Mouse (Mus musculus) midbrain, embryonic 14.5 days (tissue): ENCODE measurements around the gene Olfr1338. TPM values are rescaled to one million over a fixed set of nuclear protein-coding genes. Genes with fewer than 3 reads are reported as not detected.

Experiments
- ATAC-seq: fragments of 200-750 bp; cut with Nextera tagmentation; 2 replicates; pipeline ENCODE4 v1.8.0; 2017; ENCODE audit warnings: moderate number of reproducible peaks, moderate library complexity; ENCODE audit not compliant: low FRiP score, low TSS enrichment
- DNase-seq: peaks from one replicate; pipeline ENCODE4 v3.0.0-alpha.2; 2015
- H3K27ac ChIP-seq: fragments of 300-500 bp; sonication (generic); replicated peaks from 2 replicates; pipeline ENCODE4 v1.5.1; 2014; ENCODE audit warnings: mild to moderate bottlenecking, low read depth, low read length, moderate library complexity
- H3K27me3 ChIP-seq: fragments of 300-500 bp; sonication (generic); 2 replicates; pipeline ENCODE4 v1.6.1; 2014; ENCODE audit warnings: low read length, control low read depth, mixed read lengths; ENCODE audit not compliant: control insufficient read depth, insufficient read depth
- H3K36me3 ChIP-seq: fragments of 300-500 bp; sonication (generic); 2 replicates; pipeline ENCODE4 v1.6.1; 2014; ENCODE audit warnings: low read length, control low read depth; ENCODE audit not compliant: control insufficient read depth, insufficient read depth
- H3K4me1 ChIP-seq: fragments of 300-500 bp; sonication (generic); 2 replicates; pipeline ENCODE4 v1.6.1; 2014; ENCODE audit warnings: mild to moderate bottlenecking, antibody characterized with exemption, low read length, control low read depth; ENCODE audit not compliant: control insufficient read depth, insufficient read depth
- H3K4me2 ChIP-seq: fragments of 300-500 bp; sonication (generic); 2 replicates; pipeline ENCODE4 v1.6.1; 2014; ENCODE audit warnings: mild to moderate bottlenecking, low read length, moderate library complexity
- H3K4me3 ChIP-seq: fragments of 300-500 bp; sonication (generic); replicated peaks from 2 replicates; pipeline ENCODE4 v1.5.1; 2014; ENCODE audit warnings: low read depth, low read length
- H3K9ac ChIP-seq: fragments of 300-500 bp; sonication (generic); replicated peaks from 2 replicates; pipeline ENCODE4 v1.6.1; 2014; ENCODE audit warnings: mild to moderate bottlenecking, low read length, moderate library complexity
- H3K9me3 ChIP-seq: fragments of 300-500 bp; sonication (generic); 2 replicates; pipeline ENCODE4 v1.6.1; 2016; ENCODE audit warnings: low read length, control low read depth, mixed read lengths; ENCODE audit not compliant: control insufficient read depth
- WGBS: fragments of 180-500 bp; shearing (Covaris S2); extraction: QIAGEN DNeasy Blood & Tissue Kit; methylation state at CpG from one replicate; pipeline ENCODE4 v1.1.7; 2014; 5-methylcytosine and 5-hydroxymethylcytosine counted together
- polyA plus RNA-seq: library from polyadenylated mRNA; unstranded; fragments of >200 nt; fragmentation: Nextera tagmentation; extraction: Ambion mirVana; gene quantifications from 2 replicates; pipeline ENCODE4 v1.2.1, GENCODE M21; 2014

The Olfr1338 gene
- polyA plus RNA-seq, 1 experiment from 2014 or later, result not detected

DNA sequence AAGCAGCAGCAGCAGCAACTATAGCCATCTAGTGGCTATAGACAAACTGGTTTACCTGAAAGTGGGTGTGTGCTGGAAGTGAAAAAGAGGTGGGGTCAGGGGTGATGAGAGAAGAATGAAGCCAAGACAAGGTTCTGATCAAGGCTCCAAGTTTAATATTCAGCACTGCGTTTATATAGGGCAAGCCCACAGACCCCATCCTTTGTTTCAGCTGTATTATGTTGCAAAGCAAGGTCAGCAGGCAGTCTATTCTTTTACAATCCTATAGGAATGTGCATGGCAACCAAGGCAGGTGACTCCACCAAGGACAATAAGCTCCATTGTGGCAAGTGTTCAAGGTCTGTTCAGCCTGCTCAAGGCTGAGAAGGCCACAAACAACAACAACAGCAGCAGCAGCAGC, 46.9 kb downstream of the Olfr1338 start:
- no peak overlapping the region for H3K9ac ChIP-seq
- 15% methylated on average over 1 of the region's 1 CpGs for WGBS
- no peak overlapping the region for H3K4me2 ChIP-seq
- no peak overlapping the region for H3K4me3 ChIP-seq
- no peaks in the 10 kb centered on the region for H3K36me3 ChIP-seq
- no peaks in the 10 kb centered on the region for H3K9me3 ChIP-seq
- H3K27ac ChIP-seq, result no peak overlapping the region
- DNase-seq, result no peak
- ATAC-seq, result no peak
- H3K27me3 ChIP-seq, result no peaks in the 10 kb centered on the region
- no peaks in the 10 kb centered on the region for H3K4me1 ChIP-seq

DNA sequence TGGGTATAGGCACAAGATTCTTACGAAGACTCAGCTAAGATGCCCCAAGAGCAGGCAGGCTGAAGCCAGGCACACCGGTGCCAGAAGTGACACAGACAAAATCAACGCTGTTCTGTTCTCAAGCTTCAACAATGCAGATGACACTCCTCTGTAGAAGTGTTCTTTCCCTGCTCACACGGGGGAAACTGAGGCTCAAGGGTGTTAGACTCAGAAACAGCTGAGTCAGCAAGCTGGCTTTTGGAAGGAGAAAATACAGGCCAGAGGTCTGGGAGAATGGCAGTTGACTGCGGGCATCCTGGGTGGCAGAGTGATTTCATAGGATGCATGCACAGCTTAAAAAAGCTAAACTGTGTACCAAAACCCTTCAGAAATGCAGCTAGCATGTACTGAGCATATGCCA, 50.5 kb downstream of the Olfr1338 start:
- H3K27ac ChIP-seq, result no peak overlapping the region
- no peaks in the 10 kb centered on the region for H3K9me3 ChIP-seq
- no peak overlapping the region for H3K4me2 ChIP-seq
- H3K4me3 ChIP-seq, result no peak overlapping the region
- DNase-seq, result no peak
- H3K27me3 ChIP-seq, result no peaks in the 10 kb centered on the region
- 87% methylated on average over 5 of the region's 5 CpGs for WGBS
- H3K36me3 ChIP-seq, result no peaks in the 10 kb centered on the region
- H3K9ac ChIP-seq, result no peak overlapping the region
- no peak for ATAC-seq
- no peaks in the 10 kb centered on the region for H3K4me1 ChIP-seq

DNA sequence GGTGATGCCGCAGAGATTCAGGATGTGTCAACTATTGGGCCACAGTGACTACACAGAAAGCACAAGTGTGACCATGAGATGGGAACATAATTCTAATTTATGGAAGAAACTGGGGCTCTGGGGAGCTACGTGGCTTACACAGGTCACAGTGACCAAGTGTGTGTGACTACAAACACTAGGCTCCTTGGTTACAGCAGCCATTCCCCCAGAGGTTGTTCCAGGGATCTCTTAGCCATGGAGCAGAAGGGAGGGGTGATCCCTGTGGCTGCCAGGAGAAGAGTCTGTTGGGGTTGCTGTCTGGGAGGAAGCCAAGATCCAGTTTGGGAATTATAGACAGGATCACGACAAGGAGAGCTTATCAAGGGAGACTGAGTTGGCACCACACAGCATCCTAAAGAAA, 55.3 kb downstream of the Olfr1338 start, which contains the start of gene Olfr1341:
TSS of gene Olfr1341 (plus strand) at position 301 of the 400 bp plus-strand sequence.
- Histone ChIP-seq H3K27me3 (no peaks in the 10 kb centered on the region), H3K4me1 (no peaks in the 10 kb centered on the region), H3K27ac (no peak within 1 kb of the TSS), H3K9me3 (no peaks in the 10 kb centered on the region), H3K9ac (no peak within 1 kb of the TSS), H3K4me2 (no peak within 1 kb of the TSS), H3K36me3 (no peaks in the 10 kb centered on the region), H3K4me3 (no peak within 1 kb of the TSS)
- no peak for ATAC-seq
- WGBS, result 74% methylated on average over 3 of the region's 3 CpGs
- no peak for DNase-seq

Other genes with a start within 250 kb of the Olfr1338 start
- not detected in 2 replicates for gene 2610528J11Rik, start 231.7 kb downstream of the Olfr1338 start, polyA plus RNA-seq
- gene Tmem125, start 214.7 kb downstream of the Olfr1338 start, polyA plus RNA-seq, result not detected in 2 replicates
- gene Cfap57, start 138.0 kb downstream of the Olfr1338 start, polyA plus RNA-seq, result 1.3 and 1.8 TPM in 2 replicates
- 106 and 117 TPM in 2 replicates for gene Ebna1bp2, start 137.9 kb downstream of the Olfr1338 start, polyA plus RNA-seq
- not detected in 2 replicates for gene Olfr62, start 99.8 kb downstream of the Olfr1338 start, polyA plus RNA-seq
- gene Olfr1342, start 66.0 kb downstream of the Olfr1338 start, polyA plus RNA-seq, result not detected in 2 replicates
- not detected in 2 replicates for gene Olfr1341, start 55.2 kb downstream of the Olfr1338 start, polyA plus RNA-seq
- not detected in 2 replicates for gene Olfr1340, start 38.6 kb downstream of the Olfr1338 start, polyA plus RNA-seq
- gene Olfr1339, start 26.6 kb downstream of the Olfr1338 start, polyA plus RNA-seq, result not detected in 2 replicates
- not detected in 2 replicates for gene Olfr1337, start 23.8 kb upstream of the Olfr1338 start, polyA plus RNA-seq
- gene Olfr1335, start 51.2 kb upstream of the Olfr1338 start, polyA plus RNA-seq, result not detected in 2 replicates
- not detected in 2 replicates for gene Olfr1333, start 77.5 kb upstream of the Olfr1338 start, polyA plus RNA-seq
- not detected in 2 replicates for gene Olfr1331, start 105.9 kb upstream of the Olfr1338 start, polyA plus RNA-seq
- not detected in 2 replicates for gene Olfr1330, start 129.9 kb upstream of the Olfr1338 start, polyA plus RNA-seq
- not detected in 2 replicates for gene Olfr1329, start 158.7 kb upstream of the Olfr1338 start, polyA plus RNA-seq
- not detected in 2 replicates for gene Olfr1328, start 179.9 kb upstream of the Olfr1338 start, polyA plus RNA-seq
- not detected in 2 replicates for gene Lao1, start 202.8 kb upstream of the Olfr1338 start, polyA plus RNA-seq